Mouse (Mus musculus) testis, adult 2 months (tissue): ENCODE results near the gene Kctd17. TPM values are rescaled to one million over a fixed set of nuclear protein-coding genes. Genes with fewer than 3 reads are reported as not detected.

Experiments
- H3K27ac ChIP-seq: fragments of 200-500 bp; 2 replicates; pipeline ENCODE4 v1.5.1; 2012; ENCODE audit warnings: low read depth, low read length; ENCODE audit not compliant: control insufficient read depth, insufficient read depth
- H3K27me3 ChIP-seq: fragments of 200-500 bp; 2 replicates; pipeline ENCODE4 v1.6.1; 2012; ENCODE audit warnings: mild to moderate bottlenecking, low read length, moderate library complexity; ENCODE audit not compliant: control insufficient read depth, insufficient read depth
- H3K36me3 ChIP-seq: fragments of 200-500 bp; 2 replicates; pipeline ENCODE4 v1.6.1; 2012; ENCODE audit warnings: mild to moderate bottlenecking, low read length; ENCODE audit not compliant: control insufficient read depth, insufficient read depth
- H3K4me1 ChIP-seq: fragments of 200-500 bp; 2 replicates; pipeline ENCODE4 v1.6.1; 2012; ENCODE audit warnings: low read length; ENCODE audit not compliant: control insufficient read depth, insufficient read depth
- H3K4me3 ChIP-seq: fragments of 200-500 bp; 2 replicates; pipeline ENCODE4 v1.5.1; 2012; ENCODE audit warnings: low read depth, mild to moderate bottlenecking, low read length, moderate library complexity, mixed read lengths; ENCODE audit not compliant: control insufficient read depth
- CTCF ChIP-seq: fragments of 200-500 bp; IDR thresholded peaks from 2 replicates; pipeline ENCODE4 v1.5.1; 2012; ENCODE audit warnings: low read depth, mild to moderate bottlenecking, inconsistent platforms, low read length, moderate library complexity; ENCODE audit not compliant: control insufficient read depth, insufficient read depth, insufficient replicate concordance
- POLR2A ChIP-seq: fragments of 200-500 bp; IDR thresholded peaks from 2 replicates; pipeline ENCODE4 v1.6.1; 2012; ENCODE audit warnings: low read depth, mild to moderate bottlenecking, inconsistent platforms, low read length, moderate library complexity; ENCODE audit not compliant: control insufficient read depth
- polyA plus RNA-seq: library from polyadenylated mRNA; depleted of rRNA; stranded (reverse); fragments of >200 nt; gene quantifications from 2 replicates; pipeline ENCODE4 v1.2.3, GENCODE M21; 2012

Kctd17 gene
- polyA plus RNA-seq, 1 experiment = 12.3 TPM

GRCm38 (mm10) chr15:78449694-78450418, 21.5 kb downstream of the Kctd17 start:
- Histone ChIP-seq H3K4me3 (no peak overlapping the region), H3K27ac (no peak overlapping the region), H3K4me1 (peaks cover 6% of the 10 kb centered on the region), H3K27me3 (no peaks in the 10 kb centered on the region), H3K36me3 (no peaks in the 10 kb centered on the region)
- TF ChIP-seq POLR2A = no peak
- TF ChIP-seq CTCF = no peak

GRCm38 (mm10) chr15:78450419-78450768, 22.0 kb downstream of the Kctd17 start:
- Histone ChIP-seq H3K4me1 (peaks cover 6% of the 10 kb centered on the region), H3K27me3 (no peaks in the 10 kb centered on the region), H3K4me3 (no peak overlapping the region), H3K27ac (no peak overlapping the region), H3K36me3 (no peaks in the 10 kb centered on the region)
- no peak for TF ChIP-seq CTCF
- TF ChIP-seq POLR2A = no peak

DNA sequence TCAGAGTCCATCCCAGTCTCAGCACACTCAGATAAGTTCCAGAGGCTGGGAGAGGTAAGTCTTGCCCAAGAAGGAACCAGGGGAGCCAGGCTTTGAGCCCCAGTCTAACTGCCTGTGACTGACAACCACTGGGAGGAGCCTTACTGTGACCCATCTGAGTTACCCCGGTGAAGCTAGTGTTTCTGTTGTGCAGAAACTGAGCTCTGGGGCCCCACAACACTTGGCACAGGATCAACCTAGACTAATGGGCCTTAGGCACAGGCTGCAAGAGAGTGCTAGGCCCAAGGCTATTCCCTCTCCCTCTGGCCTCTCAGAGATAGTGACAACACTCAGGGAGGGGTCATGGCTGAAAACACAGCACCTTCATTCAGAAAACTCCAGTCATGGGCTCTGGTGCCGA, 22.8 kb downstream of the Kctd17 start:
- Histone ChIP-seq H3K4me3 (no peak overlapping the region), H3K4me1 (peaks cover 6% of the 10 kb centered on the region), H3K36me3 (no peaks in the 10 kb centered on the region), H3K27ac (no peak overlapping the region), H3K27me3 (no peaks in the 10 kb centered on the region)
- TF ChIP-seq POLR2A (no peak), CTCF (no peak)

GRCm38 (mm10) chr15:78452929-78453328, 24.6 kb downstream of the Kctd17 start:
- no peak for TF ChIP-seq POLR2A
- TF ChIP-seq CTCF = no peak
- Histone ChIP-seq H3K4me3 (no peak overlapping the region), H3K27me3 (no peaks in the 10 kb centered on the region), H3K4me1 (peaks cover 5% of the 10 kb centered on the region), H3K27ac (no peak overlapping the region), H3K36me3 (no peaks in the 10 kb centered on the region)

DNA sequence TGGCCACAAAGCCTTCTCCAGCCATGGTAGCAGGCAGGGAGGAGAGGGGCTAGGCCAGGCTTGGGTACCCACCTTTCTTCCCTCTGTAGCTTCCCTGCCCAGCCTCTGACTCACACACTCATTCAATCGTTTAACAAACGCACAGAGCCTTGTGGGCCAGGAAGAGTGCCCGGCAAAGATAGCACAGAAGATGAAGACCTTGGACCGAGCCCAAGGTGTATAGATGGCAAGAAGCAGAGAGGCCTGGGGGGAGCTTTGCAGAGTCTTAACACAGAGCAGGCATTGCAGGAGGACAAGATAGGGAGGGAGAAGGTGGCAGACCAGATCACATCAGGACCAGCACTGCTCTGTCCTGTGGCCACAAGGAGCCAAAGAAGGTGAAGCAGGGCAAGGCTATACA, 26.8 kb downstream of the Kctd17 start:
- H3K4me1 ChIP-seq = peaks cover 2% of the 10 kb centered on the region; the same call in 1 of the 2 replicates
- H3K27ac ChIP-seq = no peak overlapping the region
- TF ChIP-seq CTCF (no peak), POLR2A (no peak)
- H3K27me3 ChIP-seq = no peaks in the 10 kb centered on the region
- H3K4me3 ChIP-seq = no peak overlapping the region
- no peaks in the 10 kb centered on the region for H3K36me3 ChIP-seq

DNA sequence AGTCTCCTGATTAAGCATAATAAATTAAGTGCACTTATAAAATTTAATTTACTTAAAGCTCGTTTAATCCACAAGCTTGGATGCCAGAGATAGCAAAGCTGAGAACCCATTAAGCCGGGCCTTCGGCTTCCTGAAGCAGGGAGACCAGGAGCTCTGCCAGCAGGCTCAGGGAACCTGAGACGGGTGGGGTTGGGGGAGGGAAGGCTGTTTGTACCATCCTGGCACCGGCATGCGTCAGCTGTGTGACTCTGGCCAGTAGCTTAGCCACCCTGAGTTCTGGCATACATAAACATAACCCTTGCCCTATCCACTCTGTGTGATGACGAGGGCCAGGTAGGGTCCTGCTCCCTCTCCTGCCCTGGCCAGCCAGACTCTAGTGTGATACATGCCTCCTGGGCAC, 27.7 kb downstream of the Kctd17 start:
- no peaks in the 10 kb centered on the region for H3K36me3 ChIP-seq
- H3K4me3 ChIP-seq = no peak overlapping the region
- H3K27ac ChIP-seq = no peak overlapping the region
- no peaks in the 10 kb centered on the region for H3K27me3 ChIP-seq
- no peaks in the 10 kb centered on the region for H3K4me1 ChIP-seq
- TF ChIP-seq POLR2A (no peak), CTCF (no peak)

DNA sequence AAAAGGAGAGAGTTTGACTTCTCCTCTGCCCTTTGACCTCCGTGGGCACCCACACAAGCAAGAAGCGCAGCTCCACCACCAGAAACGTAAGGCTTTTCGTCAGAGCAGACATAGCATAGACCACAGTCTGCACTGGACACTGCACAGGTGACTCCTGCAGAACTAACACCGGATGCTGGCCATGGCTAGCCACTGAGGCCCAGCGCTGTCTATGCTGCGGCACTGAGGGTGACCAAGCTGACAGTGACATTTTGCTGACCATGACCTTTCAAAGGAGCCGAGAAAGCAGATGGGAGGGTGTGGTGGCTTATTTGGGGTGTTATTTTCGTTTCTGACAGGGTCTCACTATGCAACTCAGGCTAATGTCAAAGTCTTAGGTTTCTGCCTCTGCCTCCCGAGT, 28.8 kb downstream of the Kctd17 start:
- H3K36me3 ChIP-seq = no peaks in the 10 kb centered on the region
- no peak overlapping the region for H3K27ac ChIP-seq
- no peaks in the 10 kb centered on the region for H3K27me3 ChIP-seq
- no peak overlapping the region for H3K4me3 ChIP-seq
- no peak for TF ChIP-seq POLR2A
- no peak for TF ChIP-seq CTCF
- H3K4me1 ChIP-seq = no peaks in the 10 kb centered on the region

DNA sequence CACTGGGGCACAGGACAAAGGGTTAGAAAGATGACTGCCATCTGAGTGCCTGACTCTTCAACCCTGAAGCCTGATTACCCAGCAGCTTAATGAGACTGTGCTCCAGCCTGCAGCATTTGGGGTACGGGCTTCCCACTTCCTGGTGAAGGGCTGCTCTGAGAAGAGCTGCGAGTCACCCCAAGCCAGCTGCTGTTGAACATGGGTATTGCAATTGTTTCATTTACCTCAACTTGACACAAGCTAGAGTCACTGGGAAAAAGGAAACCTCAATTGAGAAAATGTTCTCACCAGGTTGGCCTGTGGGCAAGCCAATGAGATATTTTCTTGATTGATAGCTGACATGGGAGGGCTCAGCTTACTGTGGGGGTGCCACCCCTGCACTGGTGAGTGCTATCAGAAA, 34.6 kb downstream of the Kctd17 start:
- Histone ChIP-seq H3K36me3 (no peaks in the 10 kb centered on the region), H3K4me1 (no peaks in the 10 kb centered on the region), H3K4me3 (no peak overlapping the region), H3K27me3 (no peaks in the 10 kb centered on the region), H3K27ac (no peak overlapping the region)
- TF ChIP-seq POLR2A (no peak), CTCF (no peak)
